Mouse (Mus musculus) C2C12 (cell line): ENCODE results near the gene Ctbp1. TPM values are rescaled to one million over a fixed set of nuclear protein-coding genes. Genes with fewer than 3 reads are reported as not detected.

Source experiments
- H3K27me3 ChIP-seq: one replicate; pipeline ENCODE4 v1.6.1; 2011; ENCODE audit not compliant: control insufficient read depth, insufficient read depth, insufficient read length
- H3K36me3 ChIP-seq: one replicate; pipeline ENCODE4 v1.6.1; 2011; ENCODE audit not compliant: control insufficient read depth, insufficient read depth
- H3K4me3 ChIP-seq: one replicate; pipeline ENCODE4 v1.5.1; 2011; ENCODE audit warnings: mild to moderate bottlenecking, control low read depth; ENCODE audit not compliant: poor library complexity, insufficient read depth, severe bottlenecking
- H3K79me2 ChIP-seq: one replicate; pipeline ENCODE4 v1.6.1; 2011; ENCODE audit not compliant: control insufficient read depth, insufficient read depth
- H3K79me3 ChIP-seq: one replicate; pipeline ENCODE4 v1.6.1; 2011; ENCODE audit warnings: low read depth, control low read depth
- H3ac ChIP-seq: one replicate; pipeline ENCODE3; 2011; ENCODE audit warnings: low read depth; ENCODE audit not compliant: control insufficient read depth, insufficient read length
- CEBPB ChIP-seq: IDR thresholded peaks from one replicate; pipeline ENCODE4 v1.6.1; 2011; ENCODE audit warnings: low read depth, mild to moderate bottlenecking, control low read depth, moderate library complexity
- CTCF ChIP-seq: IDR thresholded peaks from one replicate; pipeline ENCODE4 v1.5.1; 2011; ENCODE audit not compliant: control insufficient read depth, insufficient read depth, insufficient read length
- FOSL1 ChIP-seq: IDR thresholded peaks from one replicate; pipeline ENCODE4 v1.8.0; 2011; ENCODE audit warnings: mild to moderate bottlenecking, low read length; ENCODE audit not compliant: poor library complexity, insufficient read depth, severe bottlenecking
- MAX ChIP-seq: IDR thresholded peaks from one replicate; pipeline ENCODE4 v1.6.1; 2011; ENCODE audit warnings: mild to moderate bottlenecking, control low read depth
- MYOD1 ChIP-seq: IDR thresholded peaks from one replicate; pipeline ENCODE4 v1.6.1; 2011; ENCODE audit warnings: low read depth; ENCODE audit not compliant: control insufficient read depth, insufficient read length
- MYOG ChIP-seq: IDR thresholded peaks from one replicate; pipeline ENCODE4 v1.6.1; 2011; ENCODE audit not compliant: control insufficient read depth, insufficient read length; ENCODE audit errors: extremely low read depth
- USF1 ChIP-seq: IDR thresholded peaks from one replicate; pipeline ENCODE4 v1.6.1; 2011; ENCODE audit warnings: low read depth, mild to moderate bottlenecking, control low read depth, moderate library complexity
- polyA plus RNA-seq: library from polyadenylated mRNA; unstranded; fragments of >200 nt; fragmentation: generic; extraction: Trizol; gene quantifications from one replicate; pipeline ENCODE4 v1.2.1, GENCODE M21; 2012; ENCODE audit warnings: missing spikeins

Gene Ctbp1
- polyA plus RNA-seq, 1 experiment, result 242 TPM

DNA sequence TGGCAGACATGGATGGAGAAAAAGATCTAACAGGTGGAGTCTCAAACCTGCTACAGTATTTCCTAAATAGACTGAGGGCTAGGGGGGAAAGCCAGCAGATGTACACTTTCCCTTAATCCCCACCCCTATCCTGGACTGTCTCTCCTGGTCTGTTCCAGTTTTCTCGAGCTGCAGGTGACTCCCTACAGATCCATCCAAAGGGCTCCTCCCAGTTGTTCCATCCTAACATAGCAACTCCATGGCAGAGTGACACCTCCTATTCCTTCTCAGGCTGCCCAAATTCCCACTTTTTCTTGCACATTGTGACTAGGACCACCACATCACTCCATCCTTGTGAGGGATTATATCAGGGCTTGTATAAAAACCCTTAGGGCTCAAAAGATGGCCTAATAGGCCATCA, 960 bp upstream of the Ctbp1 start:
- Histone ChIP-seq H3K4me3 (no peak overlapping the region), H3K79me3 (peaks cover 36% of the 10 kb centered on the region), H3ac (no peak overlapping the region), H3K36me3 (peaks cover 11% of the 10 kb centered on the region), H3K27me3 (peaks cover 6% of the 10 kb centered on the region), H3K79me2 (peaks cover 35% of the 10 kb centered on the region)
- TF ChIP-seq FOSL1, result no peak
- no peak for TF ChIP-seq MAX
- TF ChIP-seq CTCF, result no peak
- no peak for TF ChIP-seq MYOD1
- TF ChIP-seq MYOG, result no peak
- no peak for TF ChIP-seq USF1
- TF ChIP-seq CEBPB, result no peak

DNA sequence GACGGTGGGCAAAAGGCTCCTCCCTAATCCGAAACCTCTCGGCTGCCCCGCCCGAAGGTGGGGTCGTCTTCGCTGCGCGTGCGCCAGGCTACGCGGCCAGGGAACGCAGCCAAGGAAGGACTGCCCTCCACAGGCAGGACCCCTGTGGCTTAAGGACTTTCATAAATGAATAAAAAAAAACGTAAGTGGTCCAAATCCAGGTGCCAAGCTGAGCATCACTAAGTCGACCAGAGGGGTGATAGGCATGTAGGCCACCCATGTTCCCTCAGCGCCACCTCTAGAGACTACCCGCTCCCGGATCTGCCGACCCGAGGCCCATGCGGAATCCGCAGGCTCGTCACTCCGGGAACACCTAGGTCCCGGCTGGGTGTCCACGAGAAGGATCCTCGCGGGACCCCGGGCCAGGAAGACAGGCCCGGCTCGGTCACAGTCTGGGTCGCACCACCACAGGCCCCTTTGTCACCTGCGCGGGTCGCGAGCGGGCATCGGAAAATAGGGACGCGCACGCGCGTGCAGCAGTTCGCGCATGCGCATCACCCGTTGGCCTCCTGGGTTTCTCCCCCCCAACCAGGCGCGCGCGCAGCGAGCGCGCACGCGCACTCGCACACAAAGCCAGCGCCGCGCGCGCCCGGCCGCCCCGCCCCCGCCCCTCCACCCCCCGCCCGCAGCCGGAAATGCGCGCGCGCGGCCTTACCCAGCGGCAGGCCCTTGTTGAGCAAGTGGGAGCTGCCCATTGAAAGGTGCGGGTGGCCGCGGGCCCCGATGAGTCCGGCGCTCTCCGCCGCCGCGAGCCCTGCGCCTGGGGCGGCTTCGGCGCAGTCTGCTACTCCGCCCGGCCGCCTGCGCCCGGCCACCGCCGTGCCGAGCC, 475 bp downstream of the Ctbp1 start:
- Histone ChIP-seq H3K79me3 (peaks cover 49% of the 10 kb centered on the region), H3K4me3 (peak overlapping the region; percentile 59), H3K79me2 (peaks cover 49% of the 10 kb centered on the region), H3ac (peak overlapping the region; percentile 84), H3K27me3 (no peaks in the 10 kb centered on the region), H3K36me3 (peaks cover 18% of the 10 kb centered on the region)
- TF ChIP-seq CEBPB (no peak), CTCF (no peak), MYOG (no peak), FOSL1 (no peak), MAX (peak; percentile 14)

DNA sequence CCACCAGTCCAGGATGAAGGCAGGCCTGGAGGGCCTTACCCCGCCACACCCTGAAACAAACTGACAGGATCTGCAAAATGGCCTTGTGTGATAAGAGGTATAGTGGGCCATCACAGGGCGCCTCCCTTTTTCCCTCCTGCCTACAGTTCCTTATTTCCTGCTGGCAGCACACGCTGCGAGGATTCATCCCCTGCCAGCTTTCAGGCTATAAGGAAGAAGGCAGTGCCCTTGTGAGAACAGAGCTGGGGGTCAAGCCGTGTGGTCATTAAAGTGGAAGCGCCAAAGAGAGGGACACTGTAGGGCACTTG, 1.1 kb downstream of the Ctbp1 start:
- H3ac ChIP-seq, result peak overlapping the region; percentile 84
- peaks cover 54% of the 10 kb centered on the region for H3K79me3 ChIP-seq
- H3K79me2 ChIP-seq, result peaks cover 55% of the 10 kb centered on the region
- no peaks in the 10 kb centered on the region for H3K27me3 ChIP-seq
- TF ChIP-seq FOSL1, result no peak
- TF ChIP-seq MYOG, result no peak
- TF ChIP-seq MAX, result no peak
- TF ChIP-seq USF1, result no peak
- TF ChIP-seq CEBPB, result no peak
- TF ChIP-seq MYOD1, result no peak
- TF ChIP-seq CTCF, result no peak
- H3K36me3 ChIP-seq, result peaks cover 24% of the 10 kb centered on the region
- H3K4me3 ChIP-seq, result peak overlapping the region; percentile 59

DNA sequence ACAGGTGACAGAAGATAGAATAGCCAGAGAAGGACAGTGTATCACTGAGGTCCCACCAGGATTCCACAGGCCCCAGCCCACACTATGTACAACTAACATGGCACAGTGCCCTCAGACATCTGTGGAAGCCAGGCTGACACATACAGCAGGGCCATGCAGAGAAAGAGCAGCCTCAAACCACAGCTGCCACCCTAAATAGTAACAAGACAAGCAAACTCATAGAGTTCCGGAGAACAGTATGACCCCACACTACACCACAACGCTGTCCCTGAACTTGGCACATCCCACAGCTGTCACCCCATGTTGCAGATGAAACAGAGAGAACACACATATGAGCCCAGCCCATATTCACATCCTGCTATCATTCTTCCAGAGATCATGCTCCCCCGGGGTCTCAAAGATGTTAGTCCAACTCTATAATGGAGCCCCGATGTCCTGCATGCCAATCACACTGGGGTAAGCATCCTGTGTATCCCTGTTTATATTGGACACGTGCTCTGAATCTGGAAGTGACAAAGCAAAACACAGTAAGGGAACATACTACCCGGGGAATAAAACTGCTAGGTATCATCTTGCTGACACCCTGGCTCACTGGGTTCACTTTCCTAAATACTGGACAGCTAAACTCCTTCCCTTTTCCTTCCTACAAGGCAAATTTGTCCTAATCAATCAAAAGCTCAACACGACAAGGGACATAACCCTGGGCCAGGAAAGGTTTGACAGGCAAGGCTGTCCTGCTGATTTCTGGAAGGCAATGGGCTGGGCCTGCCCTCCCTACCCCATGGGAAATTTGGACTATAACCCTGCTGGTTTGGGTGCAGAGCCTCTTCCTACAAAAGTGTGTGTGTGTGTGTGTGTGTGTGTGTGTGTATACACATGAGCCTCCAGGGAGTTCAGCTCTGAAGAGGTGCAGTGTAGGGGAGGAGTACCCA, 1.7 kb downstream of the Ctbp1 start:
- peaks cover 60% of the 10 kb centered on the region for H3K79me2 ChIP-seq

DNA sequence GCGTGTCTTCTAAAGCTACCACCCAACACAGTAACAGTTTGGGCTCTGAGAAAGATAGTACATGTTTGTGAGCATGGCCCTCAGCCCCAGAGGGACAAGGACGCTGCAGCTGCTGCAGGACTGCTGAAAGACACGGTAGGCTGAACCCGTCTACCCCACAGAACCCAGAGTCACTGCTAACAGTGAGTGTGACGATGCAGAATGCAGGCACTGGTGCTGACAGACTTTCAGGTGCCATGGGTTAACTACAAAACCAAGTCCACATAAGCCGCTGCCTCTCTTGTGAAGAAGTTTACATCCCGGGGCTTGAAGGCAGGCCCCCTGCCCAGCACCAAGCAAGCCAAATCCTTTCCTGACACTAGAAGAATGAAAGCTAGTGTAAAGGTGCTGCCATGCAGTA, 2.6 kb downstream of the Ctbp1 start:
- Histone ChIP-seq H3K79me3 (peaks cover 56% of the 10 kb centered on the region), H3K79me2 (peaks cover 67% of the 10 kb centered on the region), H3K4me3 (no peak overlapping the region), H3K27me3 (no peaks in the 10 kb centered on the region), H3K36me3 (peaks cover 35% of the 10 kb centered on the region), H3ac (no peak overlapping the region)
- TF ChIP-seq MAX, result no peak
- TF ChIP-seq USF1, result no peak
- TF ChIP-seq MYOG, result no peak
- no peak for TF ChIP-seq CEBPB
- TF ChIP-seq FOSL1, result no peak
- no peak for TF ChIP-seq MYOD1
- TF ChIP-seq CTCF, result no peak

More for the DNA sequence above, 1.7 kb downstream of the Ctbp1 start:
- Histone ChIP-seq H3K27me3 (no peaks in the 10 kb centered on the region), H3K36me3 (peaks cover 26% of the 10 kb centered on the region), H3K4me3 (peak overlapping the region; percentile 59), H3ac (peak overlapping the region; percentile 84), H3K79me3 (peaks cover 56% of the 10 kb centered on the region)
- TF ChIP-seq MYOD1, result no peak
- TF ChIP-seq MYOG, result no peak
- TF ChIP-seq CTCF, result no peak
- TF ChIP-seq FOSL1, result no peak
- no peak for TF ChIP-seq MAX
- no peak for TF ChIP-seq CEBPB
